Mouse (Mus musculus) B cell, adult 2 months (primary cell): Measurements from ENCODE around the gene Papolg.
A peak's percentile ranks its signal among the peaks of the same experiment; 100 is the strongest.
"Not testable (repeated sequence)": the region's sequence is repeated elsewhere in the genome, so short reads cannot be mapped to it uniquely, and the experiment has no call there.

ENCODE experiments used
- DNase-seq, 2 experiments: peaks; one replicate each; pipeline ENCODE4 v3.0.0; 2022

Papolg gene

DNA sequence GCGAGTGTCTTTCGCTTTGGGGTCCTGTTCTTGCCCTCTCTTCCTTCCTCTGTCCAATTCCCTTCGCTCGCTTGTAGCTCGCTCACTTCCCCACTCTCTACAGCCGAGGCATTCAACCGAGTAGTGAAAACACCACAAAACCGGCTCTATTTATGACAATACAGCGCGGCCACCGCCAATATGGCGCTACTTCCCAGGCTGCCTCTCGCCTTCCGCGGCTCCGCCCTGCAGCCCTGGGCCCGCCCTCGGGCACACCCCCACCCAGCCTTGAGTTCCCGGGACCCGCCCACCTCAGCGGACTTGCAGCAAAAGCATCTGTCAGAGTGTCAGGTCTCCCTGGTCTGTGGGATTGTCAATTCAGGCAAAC, at the start of gene Papolg:
Gene Papolg, minus strand, starts transcription at position 194 of the 367 bp plus-strand sequence.
- DNase-seq: peak; percentile 98

DNA sequence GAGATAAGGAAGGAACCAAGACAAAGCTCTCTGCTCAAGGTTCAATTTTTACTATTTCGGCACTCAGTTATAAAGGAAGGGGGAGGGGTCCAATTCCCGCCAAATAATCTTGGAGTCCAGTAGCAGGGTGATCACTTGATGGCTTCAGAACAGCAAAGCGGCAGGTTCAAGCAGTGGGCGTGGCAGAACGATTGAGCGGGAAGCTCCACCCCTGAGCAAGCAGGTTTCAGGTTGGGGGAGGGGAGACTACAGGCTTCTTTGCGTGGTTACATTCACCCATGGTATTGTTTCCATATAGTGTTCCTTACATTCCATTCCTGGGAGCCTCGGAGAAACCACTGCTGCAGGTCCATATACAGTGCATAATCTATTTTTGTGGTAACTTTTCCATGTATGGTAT, 33.1 kb upstream of the Papolg start:
- peak; percentile 25 to 26 for DNase-seq

DNA sequence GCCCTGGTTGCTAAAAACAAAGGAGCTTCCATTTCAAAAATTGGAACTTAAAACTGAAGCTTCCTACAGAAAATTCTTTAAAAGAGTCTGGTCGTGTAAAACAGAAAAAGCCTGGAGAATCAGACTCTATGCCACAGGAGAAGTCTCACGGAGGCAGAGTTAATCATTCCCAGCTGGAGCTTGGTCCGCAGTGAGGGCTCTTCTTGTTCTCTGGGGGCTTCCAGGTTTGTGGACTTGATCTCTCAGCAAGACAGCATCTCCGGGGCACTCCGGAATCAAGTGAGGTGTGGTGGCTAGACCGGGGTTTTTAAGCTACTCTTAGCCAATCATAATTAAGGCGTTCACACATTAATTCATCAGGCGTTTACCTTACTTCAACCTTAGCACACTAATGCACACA, 32.6 kb upstream of the Papolg start:
- DNase-seq: peak in 1 of 2 experiments; percentile 4

DNA sequence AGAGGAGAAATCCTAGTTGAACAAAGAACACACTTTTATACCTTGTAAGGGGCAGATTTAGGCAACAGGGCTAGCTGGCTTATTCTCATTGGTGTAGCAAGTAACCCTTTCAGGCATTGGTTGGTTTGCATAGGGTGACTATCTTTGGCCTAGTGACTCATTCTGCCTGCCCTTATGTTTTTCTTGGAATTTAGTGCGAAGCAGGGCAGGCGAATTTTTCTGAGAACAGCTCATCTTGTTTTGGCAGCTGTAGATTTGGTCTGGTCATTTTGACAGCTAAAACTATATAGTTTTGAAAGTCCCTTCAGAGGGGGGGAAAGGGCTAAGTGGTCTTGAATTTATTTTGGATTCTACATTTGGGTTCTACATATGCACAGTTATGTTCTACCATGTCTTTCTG, 18.8 kb upstream of the Papolg start:
- not testable (repeated sequence) for DNase-seq

DNA sequence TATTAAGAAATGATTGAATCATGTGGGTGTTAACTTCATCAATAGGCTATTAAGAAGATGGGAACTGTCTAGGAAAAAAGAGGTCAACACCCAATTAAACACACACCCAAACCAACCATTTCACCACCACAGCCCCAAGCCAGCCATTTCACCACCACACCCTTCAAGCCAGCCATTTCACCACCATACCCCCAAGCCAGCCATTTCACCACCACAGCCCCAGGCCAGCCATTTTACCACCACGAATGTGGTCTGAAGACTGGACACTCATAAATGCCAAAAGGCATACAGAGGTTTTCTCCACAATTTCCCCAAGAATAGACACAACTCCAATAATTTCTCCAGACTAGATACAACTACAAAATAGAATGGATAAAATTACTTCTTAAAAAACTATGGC, 8.9 kb upstream of the Papolg start:
- no peak for DNase-seq

DNA sequence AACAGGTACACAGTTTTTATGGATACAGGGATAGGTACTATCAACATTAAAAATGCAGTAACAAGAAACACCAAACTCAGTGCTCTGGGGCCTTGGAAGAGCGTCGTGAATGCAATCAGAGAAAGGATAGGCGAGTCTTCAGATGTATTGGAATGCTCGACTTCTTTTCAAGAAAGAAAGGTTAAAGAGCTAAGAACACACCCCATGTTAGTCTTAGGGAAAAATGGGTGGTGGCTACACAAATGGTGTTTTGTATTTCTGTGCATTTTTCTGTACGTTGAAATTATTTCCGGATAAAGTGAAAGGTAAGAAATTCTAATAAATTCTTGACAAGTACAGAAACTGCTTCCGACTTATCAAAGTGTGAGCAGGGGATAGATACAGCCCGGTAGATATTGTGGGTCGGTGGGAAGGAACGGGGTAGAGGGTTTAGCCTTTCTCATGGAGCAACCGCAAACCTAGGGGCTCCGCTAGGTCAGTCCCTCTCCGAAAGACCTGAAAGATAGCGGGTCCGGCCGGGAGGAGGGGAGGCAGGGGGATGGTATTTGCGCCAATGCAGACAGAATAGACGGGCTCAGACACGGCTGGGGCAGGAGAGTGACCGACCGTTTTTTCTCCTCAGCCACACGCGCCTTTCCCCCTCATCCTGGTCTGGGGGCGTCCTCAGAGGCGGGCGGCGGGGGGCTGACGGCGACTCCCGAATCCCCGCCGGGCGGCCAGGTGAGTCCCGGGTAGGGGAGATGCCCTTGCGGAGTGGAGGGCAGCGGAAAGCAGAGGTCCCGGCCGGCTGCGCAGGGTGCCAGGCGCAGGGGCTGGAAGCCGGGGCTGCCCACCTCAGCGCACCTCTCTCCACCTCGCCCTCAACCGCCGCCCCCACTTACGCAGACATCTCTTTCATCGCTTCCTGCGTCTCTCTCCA, 653 bp downstream of the Papolg start:
- DNase-seq: no peak

DNA sequence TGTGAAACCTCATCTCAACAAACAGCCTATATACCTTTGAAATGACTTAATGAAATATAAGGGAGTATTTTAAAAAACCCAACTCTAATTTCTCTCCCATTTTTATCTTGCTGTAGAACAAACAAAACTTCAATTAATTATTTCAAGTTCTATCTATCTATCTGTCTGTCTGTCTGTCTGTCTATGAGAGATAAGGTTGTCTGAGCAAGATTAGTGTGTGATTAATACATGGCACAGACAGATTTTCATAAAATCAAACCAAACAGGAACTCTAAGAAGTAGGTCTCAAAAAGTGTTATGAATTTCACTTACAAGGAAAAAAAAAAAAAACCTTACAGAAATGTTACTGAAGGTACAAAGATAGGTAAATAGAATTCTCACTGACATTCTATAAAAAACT, 1.5 kb downstream of the Papolg start:
- no peak for DNase-seq

DNA sequence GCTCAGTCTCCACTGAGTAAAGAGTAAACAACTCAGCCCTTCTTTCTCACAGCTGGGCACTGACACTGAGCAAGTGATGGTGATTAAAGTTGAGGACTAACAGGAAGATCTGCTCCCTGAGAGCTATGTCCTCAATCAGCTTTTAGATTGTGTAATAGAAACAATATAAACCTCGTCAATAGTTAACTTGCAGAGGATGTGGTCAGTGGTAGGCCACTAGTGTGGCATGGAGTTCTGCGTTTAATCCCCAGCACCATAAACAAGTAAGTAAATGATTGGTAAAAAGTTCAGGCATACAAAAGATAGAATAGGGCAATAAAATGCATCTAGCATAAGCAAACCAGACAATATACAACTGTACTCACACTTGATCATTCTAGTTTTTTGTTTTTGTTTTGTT, 30.7 kb downstream of the Papolg start:
- no peak for DNase-seq

DNA sequence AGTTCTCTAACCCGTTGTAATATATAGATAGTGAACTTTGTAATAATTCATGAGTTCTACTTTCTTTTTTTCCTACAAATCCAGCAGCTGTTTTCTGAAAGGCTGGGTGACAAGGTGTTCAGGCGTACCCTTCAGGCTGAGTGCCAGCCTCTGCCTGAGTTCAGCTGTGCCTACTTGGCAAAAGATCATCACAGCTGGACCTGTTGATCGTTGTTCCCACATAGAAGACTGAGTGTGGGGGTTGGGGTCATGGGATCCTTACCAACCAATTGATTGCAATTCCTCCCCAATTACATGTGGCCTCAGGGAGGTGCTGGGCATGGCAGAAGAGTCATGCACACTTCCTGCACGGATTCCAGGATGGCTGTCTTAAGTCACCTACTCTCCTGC, 38.3 kb downstream of the Papolg start:
- no peak for DNase-seq

DNA sequence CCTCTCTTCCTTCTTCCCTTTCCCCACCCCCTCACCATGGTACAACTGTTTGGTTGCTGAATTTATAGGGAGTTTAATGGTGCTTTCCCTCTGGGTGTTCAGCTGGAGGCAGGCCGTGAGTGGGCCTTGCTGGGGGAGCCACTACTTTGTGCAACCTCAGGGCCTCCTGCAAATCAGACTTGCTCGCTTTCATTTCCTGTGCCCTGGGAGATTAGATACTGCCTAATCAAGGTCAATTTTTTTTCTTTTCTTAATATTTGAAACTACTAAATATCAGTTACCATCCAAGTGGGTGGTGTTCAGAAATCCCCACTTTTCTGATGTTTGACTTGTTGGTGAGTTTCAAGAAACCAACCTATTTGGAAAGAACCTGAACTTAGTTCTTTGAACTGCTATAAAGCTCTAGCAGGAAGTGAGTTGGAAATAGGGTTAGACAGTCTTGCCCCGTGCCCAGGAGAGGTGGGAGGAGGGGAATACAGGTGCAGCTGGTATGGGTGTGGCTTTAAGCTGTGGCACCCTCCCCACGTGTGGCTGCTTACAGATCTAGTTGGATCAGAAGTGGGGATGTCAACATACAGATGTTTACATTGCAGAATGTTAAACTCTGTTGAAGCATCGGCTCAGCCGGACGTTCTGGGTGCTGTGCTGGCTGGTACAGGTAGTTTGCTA, 38.9 kb downstream of the Papolg start:
- DNase-seq: no peak

DNA sequence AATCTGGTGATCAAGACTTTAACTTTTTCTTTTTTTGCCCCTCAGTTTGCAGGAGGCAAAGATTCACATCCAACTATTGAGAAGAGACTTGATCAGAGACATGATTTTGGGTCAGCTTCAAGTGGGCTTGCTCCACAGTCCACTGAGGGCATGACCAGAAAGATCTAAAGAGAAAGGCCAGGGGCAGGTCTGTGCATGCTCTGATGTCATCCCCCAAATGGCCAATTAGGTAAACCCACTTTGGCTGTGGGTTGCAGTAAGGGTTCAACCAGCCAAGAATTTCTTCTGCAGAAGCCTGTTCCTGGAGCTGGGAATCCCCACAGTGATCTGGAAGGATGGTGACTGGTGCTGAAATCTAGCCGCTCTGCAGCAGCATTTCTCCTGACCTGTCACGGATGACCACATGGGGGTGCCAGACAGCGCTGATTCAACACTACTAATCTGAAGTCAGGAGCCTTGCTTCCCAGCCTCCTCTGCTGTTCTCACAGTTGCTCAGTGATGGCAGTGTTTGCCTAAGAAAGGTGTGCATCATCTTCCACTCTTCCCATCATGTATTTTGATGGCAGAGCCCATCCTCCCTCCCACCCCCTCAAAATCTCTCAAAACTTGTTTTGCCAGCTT, 39.8 kb downstream of the Papolg start:
- peak; percentile 79 to 84 for DNase-seq

DNA sequence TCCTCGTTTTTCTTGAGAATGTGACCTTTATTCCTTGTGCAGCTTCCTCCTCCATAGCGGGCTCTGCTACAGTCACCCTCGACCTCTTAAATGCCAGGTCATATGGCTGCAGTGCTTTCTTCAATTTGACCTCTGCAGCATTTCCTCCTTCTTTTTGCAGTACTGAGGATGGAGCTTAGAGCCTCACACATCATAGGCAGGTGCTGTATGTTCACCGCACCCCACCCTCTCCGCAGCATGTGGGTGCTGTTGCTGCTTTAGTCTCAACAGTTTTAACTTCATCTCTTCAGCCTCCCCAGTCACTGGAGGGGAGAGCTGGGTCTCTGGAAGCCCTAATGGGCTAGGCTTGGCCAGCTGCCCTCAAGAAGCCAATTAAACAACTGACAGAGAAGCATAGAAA, 41.7 kb downstream of the Papolg start:
- DNase-seq: no peak

DNA sequence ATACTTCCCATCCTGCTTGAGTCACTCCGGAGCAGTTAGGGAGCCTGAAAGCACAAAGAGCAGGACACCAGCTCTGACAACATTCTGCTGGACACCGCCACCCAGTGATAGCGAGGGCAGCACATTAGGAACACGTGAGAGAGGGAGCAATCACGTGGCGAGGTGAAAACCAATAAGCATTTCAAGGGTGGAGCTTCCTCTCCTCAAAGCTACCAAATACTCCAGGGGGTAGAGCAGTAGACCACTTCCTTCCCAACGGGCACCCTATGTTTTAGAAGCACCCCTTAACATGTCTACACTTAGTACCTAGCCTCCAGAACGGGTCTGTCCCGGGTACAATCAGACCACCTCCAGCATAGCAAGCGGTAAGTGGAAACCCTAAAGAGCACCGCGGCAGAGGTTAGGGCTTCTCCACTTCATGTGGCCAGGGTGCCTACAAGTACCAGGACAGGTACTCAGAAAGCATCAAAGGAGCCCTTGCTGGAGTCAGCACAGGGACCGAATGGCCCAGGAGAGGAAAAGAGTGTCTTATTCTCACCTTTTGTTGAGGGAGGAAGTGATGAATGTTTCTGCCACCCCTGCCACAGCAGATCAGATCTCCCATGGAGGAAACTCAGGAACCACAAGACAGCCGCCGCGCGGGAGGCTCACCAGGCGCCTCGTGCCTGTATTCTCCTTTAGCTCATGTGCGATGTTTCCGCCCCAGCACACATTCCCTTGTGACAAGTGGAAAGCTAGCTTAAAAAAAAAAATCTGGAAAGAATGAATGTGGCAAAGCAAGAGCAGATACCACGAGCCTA, 48.8 kb downstream of the Papolg start:
- peak; percentile 52 for DNase-seq

DNA sequence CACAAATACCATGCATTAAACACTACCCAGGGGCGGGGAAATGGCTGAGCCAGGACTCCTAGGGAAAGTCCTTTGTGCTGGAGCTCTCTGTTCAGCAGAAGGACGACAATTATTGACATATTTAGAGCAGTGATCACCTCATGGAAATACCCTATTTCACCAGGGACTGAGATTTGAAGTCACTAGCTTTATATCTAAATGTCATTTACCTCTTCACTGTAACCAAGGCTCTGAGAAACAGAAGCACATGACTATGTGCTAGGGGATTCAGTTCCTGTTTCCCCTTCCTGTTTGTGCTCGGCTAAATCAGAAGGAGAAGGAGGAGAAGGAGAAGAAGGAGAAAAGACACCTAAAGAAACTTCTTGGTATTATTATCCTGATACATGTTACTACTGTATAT, 71.8 kb downstream of the Papolg start:
- peak; percentile 50 to 55 for DNase-seq

DNA sequence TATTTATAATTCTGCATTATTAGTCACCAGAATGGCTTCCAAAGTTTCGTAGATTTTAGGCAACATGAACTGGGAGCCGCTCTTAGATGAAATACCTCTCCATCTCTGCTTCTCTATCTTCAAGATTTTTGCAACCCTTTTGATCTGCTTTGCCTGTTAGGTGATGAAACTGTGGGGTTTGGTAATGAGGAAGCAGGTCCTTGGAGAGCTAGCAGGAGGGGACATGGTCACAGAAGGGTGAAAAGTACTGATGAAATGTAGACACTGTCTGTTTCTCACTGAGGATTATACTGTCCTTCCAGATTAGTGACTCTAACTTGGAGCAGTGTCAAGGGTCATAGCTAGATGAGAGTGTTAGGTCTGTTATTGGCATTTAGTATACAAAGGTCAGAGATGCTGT, 73.4 kb downstream of the Papolg start:
- DNase-seq: peak; percentile 33 to 48

DNA sequence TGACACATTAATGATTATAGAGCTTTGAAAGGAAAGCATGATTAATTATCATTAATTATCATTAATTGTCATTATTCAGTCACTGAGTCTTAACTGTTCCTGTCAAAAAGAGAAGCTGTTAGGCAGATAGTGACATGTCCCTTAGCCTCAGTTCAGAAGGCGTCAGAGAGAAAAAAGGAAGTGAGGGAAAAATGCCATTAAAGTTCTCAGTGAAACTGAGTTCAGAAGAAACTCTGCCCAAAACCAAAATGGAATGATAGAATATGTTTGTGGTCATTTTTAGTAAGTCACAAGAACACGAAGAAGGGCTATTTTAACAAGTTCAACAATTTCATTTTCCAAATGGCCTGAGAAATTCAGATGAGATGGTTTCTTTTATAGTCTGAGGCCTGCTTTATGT, 74.1 kb downstream of the Papolg start:
- DNase-seq: no peak

DNA sequence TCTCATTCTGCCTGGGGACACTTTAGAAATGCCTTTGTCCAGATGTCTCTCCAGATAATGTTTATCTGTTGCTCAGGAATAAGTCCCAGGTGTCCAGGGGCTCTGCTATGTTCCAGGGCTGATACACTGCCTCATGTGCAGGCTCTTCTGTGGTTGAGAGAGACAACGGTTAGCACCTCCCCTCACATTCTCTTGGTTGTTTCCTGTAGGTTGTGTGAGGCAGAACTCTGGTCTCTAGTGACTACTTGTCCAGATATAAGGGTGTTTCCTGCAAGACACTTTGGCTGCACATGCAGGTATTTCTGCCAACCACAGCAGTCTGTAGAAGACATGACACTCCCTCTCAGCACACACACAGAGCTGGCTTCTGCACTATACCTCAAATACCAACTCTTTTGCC, 76.3 kb downstream of the Papolg start:
- peak; percentile 19 to 25 for DNase-seq
